Mouse (Mus musculus) MEL (cell line): ENCODE results near the gene 1500009C09Rik. TPM values are rescaled to one million over a fixed set of nuclear protein-coding genes. Genes with fewer than 3 reads are reported as not detected.

Experiments used
- DNase-seq: peaks from one replicate; pipeline ENCODE4 v3.0.0; 2011; ENCODE audit warnings: low read depth, low spot score
- H3K27ac ChIP-seq: 2 replicates; pipeline ENCODE4 v1.5.1; 2012; ENCODE audit warnings: low read depth, mild to moderate bottlenecking, control low read depth, low read length, moderate library complexity; ENCODE audit not compliant: control insufficient read depth
- H3K27me3 ChIP-seq, 2 experiments: fragments of 150-350 bp in 1 of 2; sonication (generic) in 1 of 2; 2 replicates each; pipeline ENCODE4 v1.6.1; 2012; ENCODE audit warnings: low read length in 2 of 2, mild to moderate bottlenecking in 2 of 2, improper control_type of control experiment in 1 of 2, moderate library complexity in 1 of 2; ENCODE audit not compliant: insufficient read depth in 2 of 2, control insufficient read depth in 1 of 2
- H3K36me3 ChIP-seq, 2 experiments: 2 replicates each; pipeline ENCODE4 v1.6.1; 2012 to 2014; ENCODE audit warnings: low read length in 2 of 2, improper control_type of control experiment in 1 of 2, inconsistent platforms in 1 of 2, mild to moderate bottlenecking in 1 of 2; ENCODE audit not compliant: insufficient read depth in 2 of 2, control insufficient read depth in 1 of 2
- H3K4me1 ChIP-seq, 2 experiments: fragments of 150-350 bp in 1 of 2; sonication (generic) in 1 of 2; 2 replicates each; pipeline ENCODE4 v1.6.1; 2012; ENCODE audit warnings: low read length in 2 of 2, improper control_type of control experiment in 1 of 2, mild to moderate bottlenecking in 1 of 2; ENCODE audit not compliant: insufficient read depth in 2 of 2, control insufficient read depth in 1 of 2
- H3K4me3 ChIP-seq, 2 experiments: fragments of 150-350 bp in 1 of 2; sonication (generic) in 1 of 2; 2 replicates each; pipeline ENCODE4 v1.5.1; 2012; ENCODE audit warnings: low read depth in 2 of 2, low read length in 2 of 2, mild to moderate bottlenecking in 2 of 2, moderate library complexity in 2 of 2, control low read depth in 1 of 2, improper control_type of control experiment in 1 of 2; ENCODE audit not compliant: control insufficient read depth in 1 of 2, insufficient read depth in 1 of 2
- H3K79me2 ChIP-seq: 2 replicates; pipeline ENCODE4 v1.6.1; 2012; ENCODE audit warnings: mild to moderate bottlenecking, low read length, moderate library complexity; ENCODE audit not compliant: control insufficient read depth, poor library complexity, insufficient read depth
- H3K9ac ChIP-seq: 2 replicates; pipeline ENCODE4 v1.6.1; 2012; ENCODE audit warnings: low read depth, mild to moderate bottlenecking, control low read depth, low read length, moderate library complexity; ENCODE audit not compliant: control insufficient read depth, poor library complexity, severe bottlenecking
- H3K9me3 ChIP-seq: fragments of 150-350 bp; sonication (generic); replicated peaks from 2 replicates; pipeline ENCODE4 v1.6.1; 2012; ENCODE audit warnings: mild to moderate bottlenecking, low read length, improper control_type of control experiment, moderate library complexity; ENCODE audit not compliant: insufficient read depth
- CHD1 ChIP-seq: IDR thresholded peaks from 2 replicates; pipeline ENCODE4 v1.6.1; 2012; ENCODE audit warnings: low read depth, mild to moderate bottlenecking, inconsistent platforms, low read length, improper control_type of control experiment
- CHD2 ChIP-seq: IDR thresholded peaks from 2 replicates; pipeline ENCODE4 v1.6.1; 2011; ENCODE audit warnings: low read length, improper control_type of control experiment
- CTCF ChIP-seq, 3 experiments: IDR thresholded peaks in 2 of 3; conservative IDR thresholded peaks in 1 of 3; 2 replicates each; pipeline ENCODE4 v1.5.1; 2011 to 2012; ENCODE audit warnings: low read length in 3 of 3, low read depth in 2 of 3, mild to moderate bottlenecking in 2 of 3, improper control_type of control experiment in 1 of 3, inconsistent platforms in 1 of 3, mixed read lengths in 1 of 3, moderate library complexity in 1 of 3; ENCODE audit not compliant: control insufficient read depth in 1 of 3, insufficient read depth in 1 of 3, poor library complexity in 1 of 3, severe bottlenecking in 1 of 3
- E2F4 ChIP-seq: IDR thresholded peaks from 2 replicates; pipeline ENCODE4 v1.6.1; 2011; ENCODE audit warnings: low read depth, low read length, improper control_type of control experiment, borderline replicate concordance
- ELF1 ChIP-seq: IDR thresholded peaks from 2 replicates; pipeline ENCODE4 v1.6.1; 2014; ENCODE audit warnings: low read depth, mild to moderate bottlenecking, inconsistent platforms, low read length, improper control_type of control experiment, moderate library complexity
- ETS1 ChIP-seq: IDR thresholded peaks from 2 replicates; pipeline ENCODE4 v1.6.1; 2012; ENCODE audit warnings: low read depth, mild to moderate bottlenecking, inconsistent platforms, low read length, improper control_type of control experiment, moderate library complexity
- GATA1 ChIP-seq: IDR thresholded peaks from 2 replicates; pipeline ENCODE4 v1.6.1; 2011; ENCODE audit warnings: low read depth, low read length, improper control_type of control experiment
- HCFC1 ChIP-seq: IDR thresholded peaks from 2 replicates; pipeline ENCODE4 v1.6.1; 2012; ENCODE audit warnings: low read depth, mild to moderate bottlenecking, inconsistent platforms, low read length, improper control_type of control experiment, moderate library complexity
- MAFK ChIP-seq: IDR thresholded peaks from 2 replicates; pipeline ENCODE4 v1.6.1; 2011; ENCODE audit warnings: low read depth, mild to moderate bottlenecking, low read length, improper control_type of control experiment, borderline replicate concordance
- MAZ ChIP-seq: IDR thresholded peaks from 2 replicates; pipeline ENCODE4 v1.6.1; 2012; ENCODE audit warnings: low read depth, mild to moderate bottlenecking, inconsistent platforms, low read length, improper control_type of control experiment
- MXI1 ChIP-seq: IDR thresholded peaks from 2 replicates; pipeline ENCODE4 v1.6.1; 2011; ENCODE audit warnings: mild to moderate bottlenecking, low read depth, low read length, improper control_type of control experiment
- MYB ChIP-seq: IDR thresholded peaks from 2 replicates; pipeline ENCODE4 v1.6.1; 2011; ENCODE audit warnings: mild to moderate bottlenecking, low read depth, low read length, improper control_type of control experiment
- MYC ChIP-seq: IDR thresholded peaks from 2 replicates; pipeline ENCODE4 v1.6.1; 2011; ENCODE audit warnings: low read depth, mild to moderate bottlenecking, low read length, improper control_type of control experiment, moderate library complexity
- NELFE ChIP-seq: IDR thresholded peaks from 2 replicates; pipeline ENCODE4 v1.6.1; 2011; ENCODE audit warnings: low read depth, low read length, improper control_type of control experiment
- NRF1 ChIP-seq: IDR thresholded peaks from 2 replicates; pipeline ENCODE4 v1.6.1; 2014; ENCODE audit warnings: low read depth, mild to moderate bottlenecking, inconsistent platforms, low read length, improper control_type of control experiment, moderate library complexity; ENCODE audit not compliant: poor library complexity, insufficient read depth, severe bottlenecking
- POLR2A ChIP-seq, 2 experiments: IDR thresholded peaks; 2 replicates each; pipeline ENCODE4 v1.6.1; 2011 to 2012; ENCODE audit warnings: low read length in 2 of 2, mild to moderate bottlenecking in 2 of 2, control low read depth in 1 of 2, improper control_type of control experiment in 1 of 2, low read depth in 1 of 2, moderate library complexity in 1 of 2; ENCODE audit not compliant: control insufficient read depth in 1 of 2, insufficient read depth in 1 of 2, poor library complexity in 1 of 2
- POLR2AphosphoS2 ChIP-seq: IDR thresholded peaks from 2 replicates; pipeline ENCODE4 v1.6.1; 2011; ENCODE audit warnings: low read length, improper control_type of control experiment
- POLR2AphosphoS5 ChIP-seq: IDR thresholded peaks from 2 replicates; pipeline ENCODE4 v1.6.1; 2012; ENCODE audit warnings: low read depth, borderline replicate concordance, mild to moderate bottlenecking, inconsistent platforms, low read length, moderate library complexity, mixed read lengths
- SIN3A ChIP-seq: IDR thresholded peaks from 2 replicates; pipeline ENCODE4 v1.6.1; 2012; ENCODE audit warnings: low read length, improper control_type of control experiment, inconsistent platforms
- SMC3 ChIP-seq: IDR thresholded peaks from 2 replicates; pipeline ENCODE4 v1.6.1; 2011; ENCODE audit warnings: low read depth, low read length, improper control_type of control experiment
- TBP ChIP-seq: IDR thresholded peaks from 2 replicates; pipeline ENCODE4 v1.8.0; 2011; ENCODE audit warnings: low read depth, low read length, improper control_type of control experiment
- TCF12 ChIP-seq: IDR thresholded peaks from 2 replicates; pipeline ENCODE4 v1.6.1; 2014; ENCODE audit warnings: low read depth, mild to moderate bottlenecking, inconsistent platforms, low read length, improper control_type of control experiment, moderate library complexity
- UBTF ChIP-seq: IDR thresholded peaks from 2 replicates; pipeline ENCODE4 v1.6.1; 2012; ENCODE audit warnings: low read depth, mild to moderate bottlenecking, inconsistent platforms, low read length, improper control_type of control experiment, moderate library complexity, borderline replicate concordance; ENCODE audit not compliant: insufficient read depth
- USF1 ChIP-seq: IDR thresholded peaks from 2 replicates; pipeline ENCODE4 v1.6.1; 2014; ENCODE audit warnings: low read depth, mild to moderate bottlenecking, inconsistent platforms, low read length, improper control_type of control experiment, moderate library complexity
- USF2 ChIP-seq, 2 experiments: IDR thresholded peaks; 2 replicates each; pipeline ENCODE4 v1.6.1; 2011 to 2012; ENCODE audit warnings: improper control_type of control experiment in 2 of 2, low read length in 2 of 2, borderline replicate concordance in 1 of 2, inconsistent platforms in 1 of 2, low read depth in 1 of 2, mild to moderate bottlenecking in 1 of 2; ENCODE audit not compliant: insufficient read depth in 1 of 2
- ZC3H11A ChIP-seq: IDR thresholded peaks from 2 replicates; pipeline ENCODE4 v1.6.1; 2012; ENCODE audit warnings: low read depth, mild to moderate bottlenecking, inconsistent platforms, low read length, improper control_type of control experiment
- polyA plus RNA-seq, 2 experiments: library from polyadenylated mRNA; stranded (reverse) in 1 of 2; unstranded in 1 of 2; fragments of >175 nt in 1 of 2; fragments of >200 nt in 1 of 2; gene quantifications; 2 replicates each; pipeline versions ENCODE4 v1.2.1 to v1.2.4; 2012; ENCODE audit warnings: low replicate concordance in 2 of 2, low read depth in 1 of 2; ENCODE audit not compliant: insufficient read length in 2 of 2, insufficient read depth in 1 of 2, missing spikeins in 1 of 2
- total RNA-seq: library from RNA; depleted of rRNA; stranded (reverse); fragments of 300-350 nt; gene quantifications from 2 replicates; pipeline ENCODE4 v1.2.3, GENCODE M21; 2012

The 1500009C09Rik gene
- total and polyA plus RNA-seq, 3 experiments = not detected

DNA sequence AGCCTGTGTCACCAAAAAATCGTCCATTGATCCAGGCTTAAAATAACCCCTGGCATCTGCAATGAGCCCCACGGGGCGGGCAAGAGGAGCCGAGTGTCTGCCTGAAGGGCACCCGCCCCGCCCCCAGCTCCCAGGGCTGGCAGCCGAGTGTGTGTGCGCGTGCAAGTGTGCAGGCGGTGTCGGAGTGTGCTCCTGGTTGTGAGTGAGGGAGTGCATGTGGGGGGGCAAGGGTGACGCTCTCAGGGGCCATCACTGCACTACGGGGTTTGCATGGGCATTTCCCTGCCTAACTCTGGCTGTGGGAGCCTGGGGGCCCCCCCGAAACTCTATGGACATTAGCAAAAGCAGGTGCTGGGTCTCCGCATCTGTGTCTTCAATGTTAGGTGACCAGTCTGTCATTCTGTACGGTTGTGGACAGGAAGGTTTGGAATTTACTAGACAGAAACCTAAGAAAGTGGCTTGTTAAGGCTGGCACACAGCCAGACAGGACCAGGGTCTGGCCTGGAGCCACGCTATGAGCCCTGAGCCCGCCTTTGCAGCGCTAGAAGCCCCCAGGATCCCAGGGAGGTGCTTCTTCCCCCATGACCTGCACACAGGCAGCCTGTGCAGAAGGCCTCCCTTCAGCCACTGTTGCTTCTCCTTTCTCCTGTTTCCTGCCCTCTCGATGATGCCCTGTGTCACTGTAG is 35.9 kb upstream of the 1500009C09Rik start:
- no peak overlapping the region for H3K9ac ChIP-seq
- no peak overlapping the region for H3K27ac ChIP-seq
- DNase-seq = no peak
- no peak for TF ChIP-seq CHD2
- no peak for TF ChIP-seq POLR2A (IDR thresholded peaks at IDR 0.05; ENCODE audit: control insufficient read depth in 1 of 2, insufficient read depth in 1 of 2, low read depth in 1 of 2, low read length in 2 of 2, poor library complexity in 1 of 2)
- no peak for TF ChIP-seq UBTF
- TF ChIP-seq SMC3 = no peak
- no peak for TF ChIP-seq E2F4
- no peak for TF ChIP-seq MYB
- TF ChIP-seq HCFC1 = no peak
- no peaks in the 10 kb centered on the region for H3K79me2 ChIP-seq
- no peaks in the 10 kb centered on the region; a peak in 1 of 4 replicates for H3K4me1 ChIP-seq
- 0 out of 4 replicates have a peak, but pooled peaks cover 0 to 2% of the 10 kb centered on the region in 2 experiments for H3K36me3 ChIP-seq
- H3K27me3 ChIP-seq = no peaks in the 10 kb centered on the region
- H3K9me3 ChIP-seq = no peaks in the 10 kb centered on the region
- H3K4me3 ChIP-seq = no peak overlapping the region

DNA sequence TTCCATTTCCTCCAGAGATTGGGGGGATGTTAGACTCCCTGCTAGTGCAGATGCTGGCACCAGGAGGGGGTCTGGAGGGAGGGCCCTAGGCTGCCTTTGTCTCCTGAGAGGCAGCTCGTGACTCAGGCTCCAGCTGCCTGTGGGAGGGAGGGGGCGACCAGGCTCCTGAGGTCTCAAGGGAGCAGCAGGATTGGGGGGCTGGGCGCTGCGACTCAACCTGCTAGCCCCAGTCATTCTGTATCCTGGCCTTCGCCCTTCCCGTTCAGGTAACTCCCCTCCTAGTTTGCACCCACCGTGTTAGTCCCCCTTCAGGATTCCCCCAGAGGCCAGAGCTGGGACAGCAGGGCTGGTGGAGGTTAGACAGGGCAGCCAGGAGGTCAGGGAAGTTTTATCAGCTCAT is 35.2 kb upstream of the 1500009C09Rik start:
- Histone ChIP-seq H3K27me3 (no peaks in the 10 kb centered on the region), H3K9ac (no peak overlapping the region)

DNA sequence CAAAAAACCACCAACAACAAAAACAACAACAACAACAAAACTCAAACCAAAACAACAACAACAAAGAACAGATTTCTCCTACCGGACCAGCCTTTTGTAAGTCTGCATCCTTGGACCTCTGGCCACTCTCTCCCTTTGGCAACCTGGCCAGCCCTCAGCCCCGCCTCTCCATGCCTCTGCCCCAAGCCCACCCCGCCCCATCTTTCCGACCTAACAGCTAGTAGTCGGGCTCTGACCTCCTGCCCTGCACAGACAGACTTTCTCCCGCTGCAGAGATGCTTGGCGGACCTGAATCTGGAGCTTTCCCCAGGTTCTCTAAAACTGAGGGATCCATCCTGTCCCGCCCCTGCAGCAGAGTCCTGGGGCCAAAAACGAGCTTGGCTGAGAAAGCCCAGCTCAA is 34.2 kb upstream of the 1500009C09Rik start:
- Histone ChIP-seq H3K9me3 (no peaks in the 10 kb centered on the region), H3K27ac (no peak overlapping the region), H3K27me3 (no peaks in the 10 kb centered on the region), H3K9ac (no peak overlapping the region), H3K79me2 (no peaks in the 10 kb centered on the region), H3K4me1 (no peaks in the 10 kb centered on the region; a peak in 1 of 4 replicates), H3K4me3 (no peak overlapping the region), H3K36me3 (0 out of 4 replicates have a peak, but pooled peaks cover 0 to 2% of the 10 kb centered on the region in 2 experiments)
- DNase-seq = no peak
- TF ChIP-seq UBTF (no peak), NELFE (no peak), MYC (no peak), TCF12 (no peak), SMC3 (no peak), MAFK (no peak), SIN3A (no peak), E2F4 (no peak), CHD1 (no peak), ZC3H11A (no peak), ELF1 (no peak), CTCF (IDR thresholded peaks at IDR 0.05 in 2 of 3, conservative IDR thresholded peaks at IDR 0.05 in 1 of 3; ENCODE audit: control insufficient read depth in 1 of 3, insufficient read depth in 1 of 3, low read depth in 2 of 3, low read length in 3 of 3, poor library complexity in 1 of 3, severe bottlenecking in 1 of 3) (no peak), USF1 (no peak), POLR2AphosphoS2 (no peak), MAZ (no peak)

More for the DNA sequence above, 35.2 kb upstream of the 1500009C09Rik start:
- Histone ChIP-seq H3K4me1 (no peaks in the 10 kb centered on the region; a peak in 1 of 4 replicates), H3K79me2 (no peaks in the 10 kb centered on the region), H3K9me3 (no peaks in the 10 kb centered on the region), H3K27ac (no peak overlapping the region)
- TF ChIP-seq GATA1 (no peak), MYC (no peak), SMC3 (no peak), HCFC1 (no peak), MXI1 (no peak), CTCF (IDR thresholded peaks at IDR 0.05 in 2 of 3, conservative IDR thresholded peaks at IDR 0.05 in 1 of 3; ENCODE audit: control insufficient read depth in 1 of 3, insufficient read depth in 1 of 3, low read depth in 2 of 3, low read length in 3 of 3, poor library complexity in 1 of 3, severe bottlenecking in 1 of 3) (no peak; a peak in 2 of 6 replicates), POLR2AphosphoS2 (no peak), POLR2A (IDR thresholded peaks at IDR 0.05; ENCODE audit: control insufficient read depth in 1 of 2, insufficient read depth in 1 of 2, low read depth in 1 of 2, low read length in 2 of 2, poor library complexity in 1 of 2) (no peak), NRF1 (no peak), POLR2AphosphoS5 (no peak), MAFK (no peak), USF2 (IDR thresholded peaks at IDR 0.05; ENCODE audit: borderline replicate concordance in 1 of 2, insufficient read depth in 1 of 2, low read depth in 1 of 2, low read length in 2 of 2) (no peak), MAZ (no peak), TBP (no peak), ETS1 (no peak)
- TF ChIP-seq, all 39 proteins: peak for 0
- DNase-seq = peak; percentile 23
- no peak overlapping the region for H3K4me3 ChIP-seq
- 0 out of 4 replicates have a peak, but pooled peaks cover 0 to 2% of the 10 kb centered on the region in 2 experiments for H3K36me3 ChIP-seq
